In genomic region chr13:68553391-68553790, GRCm38 (mm10) we compare ENCODE assay signal across 11 mouse cellular contexts. TPM values are rescaled to one million over a fixed set of nuclear protein-coding genes. Genes with fewer than 3 reads are reported as not detected.
DNase-seq lines count a peak whose midpoint lies in the region; ATAC-seq and TF ChIP-seq lines count a peak whose summit lies in the region.
"Not testable (repeated sequence)": the region's sequence is repeated elsewhere in the genome, so short reads cannot be mapped to it uniquely, and the experiment has no call there.
"Had no signal": no experiment of that assay in that cellular context is flagged by ENCODE, and none has a peak within 500 bp of the region (broad histone marks: within the 10 kb centered on the region; RNA-seq: fewer than 3 reads in every experiment).

No protein-coding gene starts in this region.

- H3K4me2 ChIP-seq in hindbrain, embryonic 13.5 days; liver, embryonic 14.5 days (ENCODE audit: low read depth); midbrain, embryonic 15.5 days: not testable (repeated sequence)

- not testable (repeated sequence) for H3K36me3 ChIP-seq in hindbrain, embryonic 13.5 days; liver, embryonic 14.5 days (replicated peaks; ENCODE audit: control insufficient read depth, insufficient read depth, low read depth); midbrain, embryonic 15.5 days (replicated peaks)

- TF ChIP-seq CTCF in cortical plate, adult 2 months (IDR thresholded peaks at IDR 0.05; ENCODE audit: extremely low read depth, insufficient read depth, low read length): peak; percentile 67
- peak; percentile 51 for TF ChIP-seq CTCF in liver, embryonic 14.5 days (IDR thresholded peaks at IDR 0.05; ENCODE audit: low read depth)

- H3K9ac ChIP-seq in hindbrain, embryonic 13.5 days; liver, embryonic 14.5 days (replicated peaks); midbrain, embryonic 15.5 days: not testable (repeated sequence)

- H3K27ac ChIP-seq in cortical plate, adult 2 months (ENCODE audit: insufficient read depth, low read length); hindbrain, embryonic 13.5 days; liver, embryonic 14.5 days; midbrain, embryonic 15.5 days: not testable (repeated sequence)

- ATAC-seq in frontal cortex, adult (ENCODE audit: low TSS enrichment): peak; percentile 72
- peak; percentile 81 for ATAC-seq in hindbrain, embryonic 13.5 days (ENCODE audit: low FRiP score)
- not testable (repeated sequence) for ATAC-seq in liver, embryonic 14.5 days (ENCODE audit: insufficient read depth)
- ATAC-seq in midbrain, embryonic 15.5 days (replicated peaks): peak; percentile 71; the same call in 1 of the 2 replicates

- not testable (repeated sequence) for TF ChIP-seq POLR2A in cortical plate, adult 2 months (IDR thresholded peaks at IDR 0.05; ENCODE audit: extremely low read depth, insufficient read depth, low read length)

- WGBS in hindbrain, embryonic 13.5 days: 35% methylated on average over 6 of the region's 6 CpGs
- WGBS in liver, embryonic 14.5 days (ENCODE audit: insufficient replicate concordance): 26% methylated on average over 4 of the region's 6 CpGs
- 31% methylated on average over 6 of the region's 6 CpGs for WGBS in midbrain, embryonic 15.5 days

- not testable (repeated sequence) for H3K4me3 ChIP-seq in cortical plate, adult 2 months (ENCODE audit: insufficient read depth, low read length); hindbrain, embryonic 13.5 days; liver, embryonic 14.5 days (ENCODE audit: insufficient read depth in 1 of 2, low read depth in 2 of 2, low read length in 2 of 2); midbrain, embryonic 15.5 days

- peak; percentile 18 for DNase-seq in adrenal gland, adult 2 months
- peak; percentile 22 for DNase-seq in kidney, postnatal 10 days
- DNase-seq in liver, embryonic 14.5 days (ENCODE audit: low read depth in 3 of 3, low spot score in 3 of 3): not testable (repeated sequence)
- DNase-seq in retina, postnatal 7 days (ENCODE audit: low read depth, low spot score): peak; percentile 11

- not testable (repeated sequence) for H3K9me3 ChIP-seq in hindbrain, embryonic 13.5 days; liver, embryonic 14.5 days (ENCODE audit: control insufficient read depth, low read length); midbrain, embryonic 15.5 days

- TF ChIP-seq EP300 in liver, embryonic 14.5 days (IDR thresholded peaks at IDR 0.05; ENCODE audit: low read depth): not testable (repeated sequence)

- H3K4me1 ChIP-seq in cortical plate, adult 2 months (ENCODE audit: control insufficient read depth, insufficient read depth, low read length); hindbrain, embryonic 13.5 days (replicated peaks); liver, embryonic 14.5 days (replicated peaks; ENCODE audit: control insufficient read depth in 2 of 2, insufficient read depth in 2 of 2, low read length in 1 of 2); midbrain, embryonic 15.5 days: not testable (repeated sequence)

- not testable (repeated sequence) for H3K27me3 ChIP-seq in hindbrain, embryonic 13.5 days; liver, embryonic 14.5 days (ENCODE audit: control insufficient read depth, insufficient read depth, low read length); midbrain, embryonic 15.5 days (replicated peaks)

RNA-seq across cellular contexts. Expression of gene Mtrr, which starts 28.6 kb away (rescaled TPM):
- total RNA-seq in adrenal gland, adult 2 months (2021): 10 to 100 TPM; 15.8 to 16.6 TPM
- polyA plus RNA-seq in adrenal gland, adult 2 months (2012; rRNA removed): 8.6 and 9.2 TPM in 2 replicates
- polyA plus RNA-seq in cortical plate, adult 2 months (2012; rRNA removed): 9.7 and 10.9 TPM in 2 replicates
- 12.8 and 12.9 TPM in 2 replicates for polyA plus RNA-seq in hindbrain, embryonic 13.5 days (2015; fragmentation: Nextera tagmentation; extraction: Ambion mirVana)
- 6.1 and 7.8 TPM in 2 replicates for polyA plus RNA-seq in liver, embryonic 14.5 days (2012; rRNA removed)
- 8.1 and 9.8 TPM in 2 replicates for polyA plus RNA-seq in liver, embryonic 14.5 days (2014; fragmentation: Nextera tagmentation; extraction: Ambion mirVana)
- polyA plus RNA-seq in midbrain, embryonic 15.5 days (2015; fragmentation: Nextera tagmentation; extraction: Ambion mirVana): 12.9 and 14.4 TPM in 2 replicates

RNA-seq across cellular contexts. Expression of gene Fastkd3, which starts 28.6 kb away (rescaled TPM):
- total RNA-seq in adrenal gland, adult 2 months (2021): 10 to 100 TPM; 15.5 to 15.9 TPM
- 4.9 and 5.6 TPM in 2 replicates for polyA plus RNA-seq in adrenal gland, adult 2 months (2012; rRNA removed)
- 15.2 and 16.3 TPM in 2 replicates for polyA plus RNA-seq in cortical plate, adult 2 months (2012; rRNA removed)
- 22.7 and 25.9 TPM in 2 replicates for polyA plus RNA-seq in hindbrain, embryonic 13.5 days (2015; fragmentation: Nextera tagmentation; extraction: Ambion mirVana)
- 5.7 and 7.3 TPM in 2 replicates for polyA plus RNA-seq in liver, embryonic 14.5 days (2012; rRNA removed)
- polyA plus RNA-seq in liver, embryonic 14.5 days (2014; fragmentation: Nextera tagmentation; extraction: Ambion mirVana): 13.6 and 16.6 TPM in 2 replicates
- 22.8 and 23.8 TPM in 2 replicates for polyA plus RNA-seq in midbrain, embryonic 15.5 days (2015; fragmentation: Nextera tagmentation; extraction: Ambion mirVana)

RNA-seq across cellular contexts. Expression of gene 1700001L19Rik, which starts 43.8 kb away (rescaled TPM):
- total RNA-seq in adrenal gland, adult 2 months (2021): under 1 TPM in 1 of 2 experiments, not detected in 1; 0.20 TPM
- polyA plus RNA-seq in adrenal gland, adult 2 months (2012; rRNA removed): 0.09 TPM in 1 of 2 replicates, not detected in the other
- 15.5 and 15.6 TPM in 2 replicates for polyA plus RNA-seq in cortical plate, adult 2 months (2012; rRNA removed)
- 3.4 and 3.5 TPM in 2 replicates for polyA plus RNA-seq in hindbrain, embryonic 13.5 days (2015; fragmentation: Nextera tagmentation; extraction: Ambion mirVana)
- not detected in 2 replicates for polyA plus RNA-seq in liver, embryonic 14.5 days (2012; rRNA removed)
- polyA plus RNA-seq in liver, embryonic 14.5 days (2014; fragmentation: Nextera tagmentation; extraction: Ambion mirVana): not detected in 2 replicates
- polyA plus RNA-seq in midbrain, embryonic 15.5 days (2015; fragmentation: Nextera tagmentation; extraction: Ambion mirVana): 9.6 and 9.8 TPM in 2 replicates
- total RNA-seq: heart, postnatal 36 days had no signal
- polyA plus RNA-seq: activated CD4-positive, CD25-positive, alpha-beta regulatory T cell, adult 4 months; liver, embryonic 15.5 days had no signal
